Mouse (Mus musculus): ENCODE measurements around the gene Stk32c.

Gene Stk32c

GRCm38 (mm10) chr7:139229837-139230236, 16.7 kb upstream of the Stk32c start:
- DNase-seq (ENCODE audit: low spot score in 2 of 2), result no peak

DNA sequence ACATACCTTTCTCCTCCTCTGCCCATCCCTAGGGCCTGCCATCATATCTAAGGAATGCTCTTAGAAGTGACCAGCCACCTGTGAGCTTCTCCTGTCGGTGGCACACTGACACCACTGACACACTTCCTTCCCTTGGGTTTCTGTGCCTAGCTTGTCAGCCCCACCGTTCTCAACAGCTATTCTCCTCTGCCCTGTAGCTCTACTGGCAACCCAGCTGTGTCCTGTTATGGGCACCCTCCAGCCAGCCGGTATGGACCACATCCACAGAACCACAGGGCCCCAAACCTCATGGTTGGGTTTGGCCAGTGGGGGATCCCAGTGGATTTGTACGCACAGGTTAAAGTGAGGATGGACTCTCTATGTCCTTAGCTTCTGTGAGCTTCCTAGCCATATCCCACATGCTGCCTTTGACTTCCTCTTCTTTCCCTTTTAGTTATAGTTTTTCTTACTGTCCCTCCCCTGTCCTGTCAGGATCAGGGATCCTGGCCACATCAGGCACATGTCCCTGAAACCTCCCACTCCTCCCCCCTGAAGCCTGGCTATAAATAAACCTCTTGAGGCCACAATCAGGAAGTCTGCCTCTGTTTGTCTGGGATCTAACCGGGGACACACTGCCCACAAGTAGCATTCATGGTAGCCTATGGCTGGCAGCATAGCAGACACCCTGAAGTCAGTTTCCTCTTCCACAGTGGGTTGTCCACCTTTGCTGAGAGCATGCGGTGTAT, 15.5 kb upstream of the Stk32c start:
- DNase-seq (ENCODE audit: low spot score in 2 of 2), result no peak

GRCm38 (mm10) chr7:139226416-139226815, 13.3 kb upstream of the Stk32c start:
- no peak for DNase-seq (ENCODE audit: low spot score in 2 of 2)

DNA sequence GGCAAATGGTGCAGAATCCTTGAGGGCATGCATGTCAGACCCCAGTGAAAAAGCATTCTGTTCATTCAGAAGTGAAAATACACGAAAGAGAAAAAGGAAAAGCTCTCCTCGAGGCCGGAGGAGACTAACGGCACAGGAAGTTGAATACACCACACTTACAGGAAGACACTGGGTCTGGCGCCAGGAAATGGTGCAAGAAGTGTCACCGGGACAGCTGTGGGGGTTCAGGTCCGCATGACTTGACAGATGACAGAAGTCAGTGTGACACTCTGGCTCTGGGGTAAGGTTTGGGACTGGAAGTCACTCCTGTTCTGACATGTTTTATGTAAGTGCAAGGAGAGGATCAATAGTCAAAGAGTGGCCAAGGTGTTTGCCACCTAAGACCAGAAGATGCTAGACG, 11.6 kb upstream of the Stk32c start:
- DNase-seq (ENCODE audit: low spot score in 2 of 2), result peak in 1 of 2 experiments; percentile 59

DNA sequence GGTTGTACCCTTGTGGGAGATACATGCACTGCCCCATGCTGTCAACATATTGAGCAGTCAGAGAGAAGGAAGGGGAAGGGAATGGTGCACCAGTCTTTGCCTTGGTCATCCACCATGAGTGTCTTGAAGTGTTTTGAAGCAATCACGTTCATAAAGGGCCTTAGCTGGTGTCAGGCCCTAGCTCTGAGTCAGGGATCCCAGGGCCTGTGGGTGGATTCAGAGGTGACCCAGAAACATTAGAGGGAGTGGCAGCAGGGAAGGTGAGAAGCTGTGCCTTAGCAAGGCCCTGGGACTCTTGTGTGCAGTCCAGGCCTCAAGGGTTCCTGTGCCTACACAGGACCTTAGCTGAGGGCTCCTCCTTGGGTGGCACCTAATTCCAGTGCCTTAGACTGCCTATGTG, 11.0 kb upstream of the Stk32c start:
- peak in 1 of 2 experiments; percentile 32 for DNase-seq (ENCODE audit: low spot score in 2 of 2)

GRCm38 (mm10) chr7:139222341-139222740, 9.2 kb upstream of the Stk32c start:
- DNase-seq (ENCODE audit: low spot score in 2 of 2), result peak in 1 of 2 experiments; percentile 16

GRCm38 (mm10) chr7:139221856-139222255, 8.7 kb upstream of the Stk32c start:
- DNase-seq (ENCODE audit: low spot score in 2 of 2), result no peak

DNA sequence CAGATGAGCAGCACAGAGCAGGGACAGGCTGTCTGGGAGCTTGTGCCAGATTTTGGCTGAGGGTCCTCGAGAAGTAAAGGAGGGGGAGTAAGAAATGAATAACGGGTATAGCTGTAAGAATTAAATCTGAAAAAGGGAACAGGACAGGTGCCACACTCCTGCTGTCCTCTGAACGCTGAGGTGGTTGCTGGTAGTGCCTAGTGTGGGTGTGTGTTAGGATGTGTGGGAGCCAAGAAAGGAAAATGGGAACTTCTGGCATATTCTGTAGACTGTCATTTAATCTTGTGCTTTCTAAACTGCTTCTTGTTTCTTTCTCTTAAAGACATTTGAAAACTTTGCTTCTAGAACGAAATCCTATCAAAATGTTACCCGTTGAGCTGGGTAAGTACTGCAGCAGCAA, 8.0 kb upstream of the Stk32c start:
- DNase-seq (ENCODE audit: low spot score in 2 of 2), result peak in 1 of 2 experiments; percentile 39

GRCm38 (mm10) chr7:139220303-139220702, 7.2 kb upstream of the Stk32c start:
- peak in 1 of 2 experiments; percentile 60 for DNase-seq (ENCODE audit: low spot score in 2 of 2)

- DNase-seq (ENCODE audit: low spot score in 2 of 2), result peak in 1 of 2 experiments; percentile 47
These were observed 6.4 kb upstream of the Stk32c start for GRCm38 (mm10) chr7:139219486-139219885.

DNA sequence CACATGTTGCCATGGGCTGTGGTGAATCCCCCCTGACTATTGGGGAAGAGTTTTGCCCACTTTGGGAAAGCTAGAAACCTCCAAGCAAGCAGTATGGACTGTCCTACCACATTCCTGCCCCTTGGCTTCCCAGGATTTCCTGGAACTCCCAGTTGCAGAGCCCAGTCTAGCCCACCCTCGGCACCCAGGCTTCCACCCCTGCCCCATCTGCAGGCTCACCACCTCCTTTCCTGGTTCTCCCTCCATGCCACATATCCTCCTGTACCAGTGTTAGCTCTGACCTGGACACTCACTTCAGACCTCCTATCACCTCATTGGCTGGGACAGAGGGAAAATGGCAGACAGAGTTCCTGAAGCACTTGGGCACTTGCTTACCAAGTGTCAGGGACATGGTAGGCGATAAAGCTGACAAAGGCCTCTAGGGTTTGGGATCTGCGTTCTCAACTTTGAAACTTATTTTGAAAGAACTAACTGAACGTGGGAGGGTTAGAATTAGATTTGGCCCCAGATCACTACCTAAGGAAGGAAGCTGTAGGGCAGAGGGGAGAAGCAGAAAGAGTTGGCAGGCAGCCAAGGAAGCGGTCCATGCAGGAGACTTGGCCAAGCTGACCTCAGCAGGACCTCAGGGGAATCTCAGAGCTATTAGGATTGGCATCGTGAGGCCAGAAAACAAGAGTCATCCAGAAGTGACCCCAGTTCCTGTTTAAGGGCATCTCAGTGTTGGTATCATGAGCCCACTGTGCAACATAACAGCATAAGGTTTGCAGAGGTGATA, 5.7 kb upstream of the Stk32c start:
- DNase-seq (ENCODE audit: low spot score in 2 of 2), result peak in 1 of 2 experiments; percentile 76

DNA sequence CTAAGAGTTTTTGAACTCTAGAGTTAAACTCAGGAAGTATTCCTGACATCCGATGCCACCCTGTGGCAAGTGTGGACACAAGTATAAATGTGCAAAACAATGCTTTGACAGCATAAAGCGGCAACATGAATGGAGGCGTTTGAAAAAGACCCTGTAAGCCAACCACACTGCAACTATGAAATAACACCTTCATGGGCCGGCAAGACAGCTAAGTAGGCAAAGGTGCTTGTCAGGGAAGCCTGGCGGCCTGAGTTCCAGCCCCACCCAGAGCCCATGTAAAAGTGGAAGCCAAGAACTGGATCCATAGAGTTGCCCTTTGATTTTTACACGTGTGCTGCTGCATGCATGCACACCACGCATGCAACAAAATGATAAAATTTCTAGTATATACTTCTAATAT, 3.9 kb upstream of the Stk32c start:
- peak in 1 of 2 experiments; percentile 34 for DNase-seq (ENCODE audit: low spot score in 2 of 2)

- DNase-seq (ENCODE audit: low spot score in 2 of 2), result peak in 1 of 2 experiments; percentile 52
These were observed 3.4 kb upstream of the Stk32c start for GRCm38 (mm10) chr7:139216464-139216863.

- peak in 1 of 2 experiments; percentile 51 for DNase-seq (ENCODE audit: low spot score in 2 of 2)
These were observed 2.8 kb upstream of the Stk32c start for GRCm38 (mm10) chr7:139215946-139216345.

- peak in 1 of 2 experiments; percentile 44 for DNase-seq (ENCODE audit: low spot score in 2 of 2)
These were observed 2.4 kb upstream of the Stk32c start for GRCm38 (mm10) chr7:139215516-139215915.

DNA sequence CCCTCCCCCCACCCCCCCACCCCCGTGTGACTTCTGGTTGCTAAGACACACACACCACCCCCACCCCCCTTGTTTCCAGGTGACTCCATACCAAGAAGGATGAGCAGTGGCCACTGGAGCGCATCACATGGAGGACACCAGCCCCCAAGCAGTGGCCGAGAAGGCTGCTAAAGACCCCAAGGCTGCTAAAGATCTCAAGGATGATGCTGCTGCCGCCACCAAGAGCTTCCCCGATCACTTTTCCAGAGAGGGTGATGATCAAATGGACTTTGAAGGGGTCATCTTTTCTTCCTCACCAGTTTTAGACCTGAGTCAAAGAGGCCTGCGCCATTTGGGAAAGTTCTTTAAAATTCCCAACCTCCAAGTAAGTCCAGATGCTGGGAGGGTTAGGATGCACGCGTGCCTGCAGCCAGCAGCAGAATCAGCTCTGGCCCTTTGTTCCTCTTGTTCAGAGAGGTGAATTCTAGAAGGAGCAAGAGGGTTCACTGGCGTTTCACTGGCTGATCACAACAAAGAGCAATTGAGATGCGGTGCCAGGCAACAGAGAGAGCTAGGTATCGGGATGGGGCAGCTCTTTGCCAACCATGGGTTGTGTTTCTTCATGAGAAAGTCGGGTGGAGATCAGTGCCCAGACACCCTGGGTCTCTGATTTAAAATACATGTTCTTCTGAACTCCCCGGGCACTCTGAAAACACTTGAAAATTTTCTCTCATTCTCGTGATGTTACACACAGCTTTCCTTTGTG, 1.7 kb upstream of the Stk32c start:
- peak in 1 of 2 experiments; percentile 44 for DNase-seq (ENCODE audit: low spot score in 2 of 2)

DNA sequence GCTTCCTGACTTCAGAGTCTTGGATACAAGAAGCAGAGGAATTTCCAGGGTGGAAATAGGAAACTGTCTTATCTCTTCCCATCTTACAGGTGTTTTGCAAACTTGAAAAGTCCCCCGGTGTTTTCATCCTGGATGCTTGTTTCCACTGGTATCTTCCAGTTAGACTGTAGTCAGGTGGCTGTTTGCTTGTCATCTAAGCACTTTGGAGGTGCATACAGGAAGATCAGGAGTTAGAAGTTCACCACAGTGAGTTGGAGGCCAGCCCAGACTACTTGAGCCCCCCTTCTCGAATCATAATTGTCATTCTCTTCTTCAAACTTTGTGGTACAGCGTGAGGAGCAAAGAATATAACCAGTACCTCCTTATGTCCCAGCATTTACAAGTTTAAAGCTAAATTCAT, 1.1 kb upstream of the Stk32c start:
- DNase-seq (ENCODE audit: low spot score in 2 of 2), result no peak

DNA sequence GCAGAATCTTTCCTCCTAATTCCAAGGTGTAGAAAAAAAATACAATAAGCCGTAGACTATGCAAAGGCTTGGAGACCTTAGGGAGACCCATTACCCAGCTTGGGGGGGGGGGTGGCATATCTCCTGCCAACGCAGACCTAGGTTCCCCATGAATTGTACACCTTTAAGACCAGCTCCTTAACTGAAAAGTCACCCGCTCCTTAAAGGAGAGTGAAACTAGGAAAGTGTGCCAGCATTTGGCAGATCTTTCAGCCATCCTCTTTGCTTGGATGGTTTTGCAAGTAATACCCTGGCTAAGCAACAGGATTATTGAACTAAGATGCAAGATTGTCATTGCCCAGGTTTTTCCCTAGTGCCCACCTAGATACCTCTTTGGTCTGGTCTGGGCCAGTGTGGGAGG, 644 bp upstream of the Stk32c start:
- DNase-seq (ENCODE audit: low spot score in 2 of 2), result peak in 1 of 2 experiments; percentile 35

- peak in 1 of 2 experiments; percentile 39 for DNase-seq (ENCODE audit: low spot score in 2 of 2)
These were observed 1.3 kb downstream of the Stk32c start for GRCm38 (mm10) chr7:139211761-139212160.

GRCm38 (mm10) chr7:139208773-139209095, 4.4 kb downstream of the Stk32c start:
- peak in 1 of 2 experiments; percentile 49 for DNase-seq (ENCODE audit: low spot score in 2 of 2)

- DNase-seq (ENCODE audit: low spot score in 2 of 2), result peak in 1 of 2 experiments; percentile 55
These were observed 4.9 kb downstream of the Stk32c start for GRCm38 (mm10) chr7:139208023-139208772.

DNA sequence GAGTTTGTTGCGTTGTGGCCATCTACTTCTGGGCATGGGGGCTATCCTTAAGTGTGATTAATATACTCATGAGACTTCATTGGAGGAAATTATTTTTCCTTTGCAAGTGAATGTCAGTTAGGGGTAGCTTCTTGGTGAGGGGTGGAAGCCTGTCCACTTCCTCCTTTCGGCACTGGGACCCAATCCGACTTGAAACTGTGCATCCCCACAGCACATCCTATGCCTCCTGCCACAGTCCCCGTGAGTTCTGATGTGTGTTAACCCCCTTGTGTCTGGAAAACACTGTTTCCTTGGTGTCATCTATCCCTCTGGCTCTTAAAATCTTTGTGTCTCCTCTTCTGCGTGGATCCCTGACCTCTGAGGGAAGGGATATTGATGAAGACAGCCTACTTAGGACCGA, 11.9 kb downstream of the Stk32c start:
- no peak for DNase-seq (ENCODE audit: low spot score in 2 of 2)

Data from urinary bladder, postnatal 4 days (tissue).